Mouse (Mus musculus): Measurements from ENCODE around the gene Speg.

Gene Speg

DNA sequence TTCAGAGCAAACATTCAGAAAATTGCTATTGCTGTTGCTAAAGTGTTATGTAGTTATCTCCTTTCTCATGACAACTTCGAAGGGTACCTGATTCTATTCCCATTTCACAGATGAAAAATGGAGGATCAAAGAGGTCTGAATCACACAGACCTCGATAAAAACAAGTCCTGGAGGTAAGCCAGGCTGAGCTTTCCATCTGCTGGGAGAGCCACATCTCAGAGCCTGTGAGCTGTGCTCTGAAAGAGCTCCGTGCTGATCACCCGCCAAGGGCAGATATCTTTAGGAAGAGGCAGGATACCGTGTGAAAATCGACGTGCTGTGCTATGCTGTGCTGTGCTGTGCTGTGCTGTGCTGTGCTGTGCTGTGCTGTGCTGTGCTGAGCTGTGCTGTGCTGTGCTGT lies 85.2 kb downstream of the Speg start:
- DNase-seq (ENCODE audit: low read depth) = peak; percentile 58

DNA sequence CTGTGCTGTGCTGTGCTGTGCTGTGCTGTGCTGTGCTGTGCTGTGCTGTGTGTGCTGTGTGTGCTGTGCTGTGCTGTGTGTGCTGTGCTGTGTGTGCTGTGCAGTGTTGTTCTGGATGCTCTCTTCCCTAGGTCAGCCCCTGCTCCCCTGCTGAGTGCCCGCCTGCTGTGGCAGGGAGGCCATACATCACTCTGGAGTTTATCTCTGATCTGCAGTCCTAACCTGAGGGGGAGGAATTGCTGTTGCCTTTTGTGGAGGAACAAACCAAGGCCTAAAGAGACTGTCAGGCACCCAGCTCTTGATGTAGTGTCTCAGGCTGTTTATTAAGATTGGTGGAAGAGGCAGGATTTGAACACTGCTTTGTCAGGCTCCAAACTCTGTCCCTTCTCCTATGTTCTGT lies 87.5 kb downstream of the Speg start:
- no peak for DNase-seq (ENCODE audit: low read depth)

DNA sequence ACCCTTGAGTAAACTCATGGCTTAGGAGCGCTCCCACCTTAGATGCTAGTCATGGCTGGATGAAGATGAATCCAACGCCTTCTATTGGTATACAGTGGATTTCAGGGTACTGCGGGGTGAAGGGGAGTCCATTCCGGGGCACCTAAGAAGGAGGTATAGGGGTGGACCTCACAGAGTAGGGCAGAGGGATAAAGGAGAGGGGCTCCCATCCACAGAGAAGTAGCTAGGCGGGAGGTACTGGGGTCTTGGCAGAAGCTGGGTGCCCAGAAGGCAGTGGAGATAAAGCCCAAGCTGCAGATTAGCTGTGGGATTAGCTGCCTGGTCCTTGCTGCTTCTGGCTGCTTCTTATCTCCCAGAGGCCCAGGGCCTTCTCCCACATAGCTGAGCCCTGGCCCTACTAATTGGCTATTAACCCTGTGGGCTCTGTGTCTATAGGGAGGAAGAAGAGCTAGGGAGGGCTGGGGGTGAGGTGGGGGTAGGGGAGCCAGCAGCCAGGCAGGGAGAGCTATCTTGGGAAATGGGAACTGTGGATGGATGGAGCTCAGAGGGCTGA lies 88.6 kb downstream of the Speg start:
- DNase-seq (ENCODE audit: low read depth) = no peak

DNA sequence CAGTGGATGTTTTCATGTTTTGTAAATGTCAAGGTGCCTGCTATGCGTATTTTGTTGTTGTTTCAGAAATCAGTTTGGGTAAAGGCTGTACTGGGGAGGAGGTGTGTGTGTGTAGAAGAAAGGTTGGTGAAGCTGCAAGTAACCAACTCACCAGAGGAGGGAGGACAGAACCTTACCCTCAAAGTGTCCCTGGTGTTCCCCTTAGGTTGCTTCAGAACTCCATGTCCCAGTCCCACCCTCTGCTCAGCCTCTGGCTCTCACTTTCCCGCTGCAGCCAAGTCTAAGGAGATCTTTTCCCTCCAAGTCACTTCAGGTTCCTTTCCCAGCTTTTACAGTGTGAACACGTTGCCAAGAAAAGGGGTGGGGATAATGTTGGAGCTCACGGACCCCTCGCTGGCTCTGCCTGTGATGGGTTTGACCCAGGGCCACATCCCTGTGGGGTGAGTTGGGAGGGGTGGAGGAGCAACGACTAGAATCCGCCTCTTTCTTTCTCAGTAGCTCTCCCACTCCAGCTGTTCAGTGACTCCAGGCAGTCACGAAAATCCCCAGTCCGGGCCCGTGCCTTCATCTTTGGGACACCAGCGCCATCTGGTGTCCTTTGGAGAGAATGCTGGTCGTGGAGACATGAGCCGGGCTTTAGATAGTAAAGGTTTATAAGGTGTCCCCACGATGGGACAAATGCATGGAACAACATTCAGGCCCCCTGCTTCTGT lies 92.3 kb downstream of the Speg start:
- DNase-seq (ENCODE audit: low read depth) = peak; percentile 94

DNA sequence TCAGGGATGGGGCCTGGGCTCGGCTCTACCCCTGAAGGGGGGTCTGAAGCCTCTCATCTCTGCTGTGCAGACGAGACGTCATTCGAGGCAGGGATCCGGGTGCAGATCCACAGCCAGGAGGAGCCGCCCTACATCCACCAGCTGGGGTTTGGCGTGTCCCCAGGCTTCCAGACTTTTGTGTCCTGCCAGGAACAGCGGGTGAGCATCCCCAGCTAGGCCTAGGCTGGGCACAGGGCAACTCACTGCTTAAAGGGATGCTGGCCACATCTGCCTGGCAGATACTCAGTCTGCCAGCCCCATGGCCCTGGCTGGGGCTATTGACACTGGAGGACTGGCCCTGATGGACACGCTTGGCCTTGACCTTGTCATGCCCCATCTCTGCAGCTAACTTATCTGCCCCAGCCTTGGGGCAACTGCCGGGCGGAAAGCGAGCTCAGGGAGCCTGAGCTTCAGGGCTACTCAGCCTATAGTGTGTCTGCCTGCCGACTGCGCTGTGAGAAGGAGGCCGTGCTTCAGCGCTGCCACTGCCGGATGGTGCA lies 94.3 kb downstream of the Speg start:
- no peak for DNase-seq (ENCODE audit: low read depth)

DNA sequence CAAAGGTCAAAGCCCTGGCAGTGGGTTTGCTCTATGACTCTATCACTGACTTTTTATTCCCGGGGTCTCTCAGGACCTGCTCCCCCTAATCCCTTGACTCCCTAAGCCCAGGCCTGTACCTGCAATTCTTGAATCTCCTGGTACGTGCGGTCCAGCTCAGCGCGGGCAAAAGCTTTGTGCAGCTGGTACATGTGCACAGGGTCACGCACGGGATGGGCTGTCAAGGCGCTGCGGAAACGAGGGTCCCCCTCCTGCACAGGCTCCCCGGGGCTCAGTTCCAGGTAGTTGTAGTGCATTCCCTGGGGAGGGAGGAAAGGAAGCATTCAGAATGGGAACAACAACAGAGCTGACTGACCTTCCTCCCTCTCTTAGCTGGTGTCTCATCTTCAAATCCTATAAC lies 101.3 kb downstream of the Speg start:
- DNase-seq (ENCODE audit: low read depth) = no peak

DNA sequence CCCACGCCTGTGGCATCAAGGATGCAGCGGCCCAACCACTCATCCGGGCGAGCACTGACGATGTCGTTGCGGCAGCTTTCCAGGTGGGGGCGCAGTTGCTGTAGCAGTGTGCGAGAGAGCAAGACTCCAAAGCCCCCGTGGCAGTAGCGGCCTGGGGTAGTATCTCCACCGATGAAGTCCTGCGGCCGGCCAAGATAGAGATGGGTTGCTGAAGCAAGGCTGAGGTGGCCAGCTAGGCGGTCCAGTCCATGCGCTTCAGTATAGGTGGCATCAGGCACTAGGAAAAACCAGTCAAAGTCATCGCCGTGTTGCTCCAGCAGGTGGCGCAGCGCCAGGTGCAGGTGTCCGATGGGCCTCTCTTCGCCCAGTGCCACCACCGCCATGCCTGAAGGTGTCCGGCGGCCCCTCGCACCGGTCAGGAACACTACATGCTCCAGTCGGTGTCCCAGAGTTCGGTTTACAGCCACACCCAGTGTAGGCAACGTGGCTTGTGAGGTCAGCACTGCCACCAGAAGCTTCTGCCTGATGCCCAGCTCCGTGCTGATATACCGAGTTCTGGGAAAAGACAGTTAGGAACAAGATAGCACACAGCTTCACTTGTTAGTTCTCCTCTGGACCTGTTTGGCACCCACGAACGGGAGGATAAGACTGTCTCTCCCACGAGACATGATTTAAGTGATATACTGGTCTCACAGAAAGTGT lies 102.3 kb downstream of the Speg start:
- DNase-seq (ENCODE audit: low read depth) = peak; percentile 86

DNA sequence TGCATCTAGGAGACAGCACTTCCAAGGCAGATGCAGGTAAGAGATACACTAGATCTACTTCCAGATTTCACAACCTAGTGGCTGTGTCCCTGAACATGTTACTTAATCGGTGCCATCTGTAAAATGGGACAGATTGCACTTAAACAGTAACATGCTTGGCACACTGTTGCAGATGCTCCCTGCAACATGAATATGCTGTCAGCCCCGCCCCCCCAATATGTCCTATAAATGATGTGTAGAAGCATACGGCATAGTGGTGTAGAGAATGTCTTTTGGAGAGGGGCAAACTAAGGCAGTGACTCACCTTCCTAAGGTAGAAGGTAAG lies 102.8 kb downstream of the Speg start:
- DNase-seq (ENCODE audit: low read depth) = peak; percentile 26

DNA sequence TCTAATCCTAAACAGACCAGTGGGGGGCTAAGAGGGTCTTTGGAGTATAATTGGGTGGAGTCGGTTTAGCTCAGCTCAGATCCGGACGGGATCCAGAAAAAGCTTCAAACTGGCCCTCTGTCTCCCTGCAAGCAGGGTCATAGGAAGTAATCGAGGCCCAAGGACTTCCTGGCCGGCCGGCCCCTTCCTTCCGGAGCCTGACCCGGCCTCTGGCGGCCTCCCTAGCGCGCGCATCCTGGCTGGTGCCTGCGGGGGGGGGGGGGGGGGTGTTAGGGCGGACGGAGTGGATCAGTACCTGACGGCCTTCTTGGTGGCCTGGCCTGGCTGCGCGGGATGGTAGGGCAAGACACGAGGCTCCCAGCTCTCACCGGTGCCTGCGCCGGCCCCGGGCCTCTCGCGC lies 103.4 kb downstream of the Speg start:
- peak; percentile 68 for DNase-seq (ENCODE audit: low read depth)

DNA sequence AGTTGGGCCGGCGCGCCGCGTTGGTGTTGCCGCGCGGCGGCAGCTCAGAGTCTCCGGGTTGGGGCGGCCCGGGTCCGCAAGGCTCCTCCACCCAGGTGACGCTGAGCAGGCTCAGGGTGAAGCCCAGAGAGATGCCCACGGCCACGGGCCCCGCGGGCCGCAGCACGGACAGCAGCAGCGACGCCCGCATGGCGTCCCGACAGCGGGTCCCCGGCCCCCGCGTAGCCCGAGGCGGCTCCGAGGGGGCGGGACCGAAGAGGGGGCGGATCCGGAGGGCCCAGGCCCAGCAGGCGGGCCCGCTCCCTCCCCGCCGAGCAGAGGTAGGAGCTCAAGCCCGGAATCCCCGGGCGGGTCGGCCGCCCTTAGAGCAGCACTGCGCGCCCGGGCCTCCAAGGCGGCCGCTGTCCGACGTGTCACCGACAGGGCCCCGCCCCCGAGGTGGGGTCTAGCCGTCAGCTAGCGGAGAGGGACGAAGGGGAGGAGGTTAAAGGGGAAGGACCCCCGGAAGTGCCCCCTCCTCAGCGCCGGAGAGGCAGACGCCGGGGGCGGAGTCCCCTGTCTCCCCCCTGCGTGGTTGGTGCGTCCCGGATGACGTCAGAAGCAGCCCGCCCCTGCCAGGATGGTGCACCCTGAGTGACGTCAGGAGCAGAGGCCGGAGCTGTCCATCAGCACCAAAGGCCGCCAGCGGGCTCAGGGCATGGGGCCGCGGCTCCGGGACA lies 104.0 kb downstream of the Speg start, which contains the start of the genes Chpf and Tmem198:
Gene Chpf (minus strand): TSS at position 392 of the 719 bp plus-strand sequence.
Gene Tmem198 (plus strand): TSS at position 617 of the 719 bp plus-strand sequence.
- peak; percentile 98 for DNase-seq (ENCODE audit: low read depth)

DNA sequence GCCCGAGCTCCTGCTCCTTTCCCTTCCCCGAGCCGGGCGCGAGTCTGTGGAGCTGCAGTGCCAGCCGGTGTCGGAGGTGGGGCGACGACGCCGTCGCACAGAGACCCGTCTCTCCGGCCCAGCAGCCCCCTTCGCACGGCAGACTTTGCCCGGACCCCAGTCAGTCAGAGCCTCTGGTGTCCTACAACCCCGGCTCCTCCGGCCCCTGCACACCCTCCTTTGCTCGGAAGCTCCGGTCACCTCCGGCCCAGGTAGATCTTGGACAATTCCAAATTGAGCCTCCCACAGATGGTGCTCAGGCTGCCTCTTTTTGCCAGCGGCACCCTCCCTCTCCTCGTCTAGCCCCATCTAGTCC lies 104.5 kb downstream of the Speg start:
- no peak for DNase-seq (ENCODE audit: low read depth)

DNA sequence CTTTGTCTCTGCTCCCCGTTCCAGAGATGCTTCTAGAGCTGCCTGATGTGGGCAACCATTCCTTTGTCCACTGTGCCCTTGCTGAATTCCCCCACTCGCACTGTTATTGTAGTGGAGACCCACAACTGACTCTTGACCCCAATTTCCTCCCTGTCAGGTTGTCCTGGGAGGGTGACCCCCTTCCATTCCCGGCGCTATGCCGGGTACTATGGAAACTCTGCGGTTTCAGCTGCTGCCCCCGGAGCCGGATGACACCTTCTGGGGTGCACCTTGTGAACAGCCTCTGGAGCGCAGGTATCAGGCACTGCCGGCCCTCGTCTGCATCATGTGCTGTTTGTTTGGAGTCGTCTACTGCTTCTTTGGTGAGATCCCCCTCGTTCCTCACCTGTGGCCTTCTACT lies 104.9 kb downstream of the Speg start:
- no peak for DNase-seq (ENCODE audit: low read depth)

DNA sequence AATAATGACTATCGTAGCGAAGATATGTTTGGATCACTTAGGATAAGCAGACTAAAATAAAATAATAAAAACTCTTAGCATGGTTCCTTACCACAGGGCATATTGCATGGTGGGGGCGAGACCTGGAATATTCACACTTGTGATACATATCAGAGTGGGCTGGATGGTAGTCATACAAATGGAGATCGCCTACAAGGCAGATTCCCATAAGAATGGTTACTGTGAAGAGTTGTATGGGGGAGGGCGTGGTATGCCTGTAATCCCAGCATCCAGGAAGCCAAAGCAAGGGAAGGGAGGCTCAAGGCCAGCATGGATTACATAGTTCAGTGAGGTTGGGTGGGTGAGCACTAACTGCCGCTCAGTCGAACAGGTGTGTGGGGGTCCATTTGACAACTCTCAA lies 105.6 kb downstream of the Speg start:
- no peak for DNase-seq (ENCODE audit: low read depth)
